Mouse (Mus musculus): ENCODE results near the gene Necab3. TPM values are rescaled to one million over a fixed set of nuclear protein-coding genes. Genes with fewer than 3 reads are reported as not detected.

Gene Necab3
- polyA plus RNA-seq, 1 experiment from 2014 or later = 2.9 TPM

GRCm38 (mm10) chr2:154570666-154571065 is 12.0 kb upstream of the Necab3 start:
- no peak for ATAC-seq (replicated peaks; ENCODE audit: low FRiP score)
- WGBS = 69% methylated on average over 4 of the region's 4 CpGs
- H3K36me3 ChIP-seq = no peaks in the 10 kb centered on the region
- H3K4me2 ChIP-seq = peak overlapping the region; percentile 82
- H3K27ac ChIP-seq = peak overlapping the region; percentile 35
- peaks cover 46% of the 10 kb centered on the region for H3K4me1 ChIP-seq
- no peak overlapping the region for H3K4me3 ChIP-seq (replicated peaks)
- no peak overlapping the region for H3K9ac ChIP-seq
- H3K9me3 ChIP-seq (replicated peaks) = no peaks in the 10 kb centered on the region
- H3K27me3 ChIP-seq = no peaks in the 10 kb centered on the region

- H3K4me2 ChIP-seq = peak within 1 kb of the TSS; percentile 82
- peak within 1 kb of the TSS; percentile 92 for H3K4me3 ChIP-seq (replicated peaks)
- H3K27me3 ChIP-seq = no peaks in the 10 kb centered on the region
- no peaks in the 10 kb centered on the region for H3K9me3 ChIP-seq (replicated peaks)
- H3K9ac ChIP-seq = peak within 1 kb of the TSS; percentile 87
- ATAC-seq (replicated peaks; ENCODE audit: low FRiP score) = peak; percentile 97
- WGBS = 1% methylated on average over 43 of the region's 44 CpGs
- H3K27ac ChIP-seq = peak within 1 kb of the TSS; percentile 88
- H3K36me3 ChIP-seq = no peaks in the 10 kb centered on the region
- H3K4me1 ChIP-seq = peaks cover 48% of the 10 kb centered on the region
Measured at GRCm38 (mm10) chr2:154569836-154570286, 11.2 kb upstream of the Necab3 start, which contains the start of gene E2f1. E2f1 (minus strand) TSS chr2:154569892.

DNA sequence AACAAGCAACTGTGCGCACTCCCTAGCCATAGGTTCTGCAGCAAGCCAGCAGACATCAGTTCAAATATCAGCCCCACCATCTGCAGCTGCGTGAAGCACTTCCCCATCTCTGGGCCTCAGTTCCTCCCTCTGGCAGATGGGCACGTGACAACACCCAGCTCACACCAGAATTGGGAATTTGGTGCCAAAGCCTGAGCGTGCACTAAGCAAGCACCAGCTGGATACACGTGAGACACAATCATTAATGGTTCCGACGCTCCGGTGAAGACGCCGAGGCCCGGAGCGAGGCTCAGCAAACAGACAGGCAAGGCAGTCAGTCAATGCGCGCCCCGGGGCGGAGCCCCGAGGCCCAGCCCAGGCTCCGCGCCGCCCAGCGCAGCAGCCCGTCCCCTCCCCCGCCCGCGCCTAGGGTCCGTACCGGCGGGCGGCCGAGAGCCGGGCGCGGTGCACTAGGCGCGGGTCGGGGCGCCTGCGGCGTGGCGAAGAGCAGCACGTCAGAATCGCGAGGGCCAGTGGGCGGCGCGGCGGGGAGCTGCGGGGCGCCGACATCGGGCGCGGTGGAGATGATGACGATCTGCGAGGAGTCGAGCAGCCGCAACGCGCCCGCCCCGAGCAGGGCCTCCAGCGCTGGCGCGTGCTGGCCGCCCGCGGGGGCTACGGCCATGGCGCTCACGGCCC is 10.5 kb upstream of the Necab3 start:
- Histone ChIP-seq H3K36me3 (peaks cover 1% of the 10 kb centered on the region; the same call in 1 of the 2 replicates), H3K27ac (peak overlapping the region; percentile 88), H3K9me3 (replicated peaks) (no peaks in the 10 kb centered on the region), H3K27me3 (no peaks in the 10 kb centered on the region), H3K9ac (peak overlapping the region; percentile 87), H3K4me1 (peaks cover 48% of the 10 kb centered on the region), H3K4me2 (peak overlapping the region; percentile 82), H3K4me3 (replicated peaks) (peak overlapping the region; percentile 92)
- under 1% methylated on average over 66 of the region's 70 CpGs for WGBS
- ATAC-seq (replicated peaks; ENCODE audit: low FRiP score) = peak; percentile 88

DNA sequence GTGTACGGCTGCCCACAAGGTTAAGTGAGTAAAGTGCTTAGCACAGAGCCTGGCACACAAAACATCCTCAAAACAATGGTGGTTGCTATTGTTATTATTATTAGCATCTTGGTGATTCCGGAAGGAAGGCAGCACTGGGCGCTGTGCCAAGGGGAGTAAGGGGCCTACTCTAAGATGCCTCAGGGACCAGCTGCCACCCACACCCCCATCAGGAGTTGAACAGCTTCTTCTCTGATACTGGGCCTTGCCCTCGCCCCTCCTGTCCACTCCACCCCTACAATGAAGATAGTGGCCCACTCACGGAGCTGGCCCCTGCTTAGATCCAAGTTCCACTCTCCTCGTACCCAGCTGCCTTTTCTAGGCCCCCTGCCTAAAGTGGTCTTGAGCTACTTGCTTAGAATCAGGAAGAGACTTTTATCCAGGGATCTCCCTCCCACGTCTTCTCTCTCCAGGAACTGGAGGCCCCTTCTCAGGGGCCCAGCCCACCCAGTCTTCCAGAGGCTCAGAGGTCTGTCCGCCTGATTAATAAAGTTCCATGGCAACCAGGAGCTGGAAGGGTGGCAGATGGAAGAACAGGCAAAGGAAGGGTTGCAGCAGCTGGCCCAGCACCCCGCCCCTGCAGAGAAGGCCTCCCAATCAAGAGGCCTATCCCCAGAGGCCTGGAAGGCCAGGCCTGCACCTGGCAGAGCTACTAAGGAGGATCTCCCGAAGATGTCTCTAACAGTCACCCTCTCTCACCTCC is 9.8 kb upstream of the Necab3 start:
- Histone ChIP-seq H3K9ac (peak overlapping the region; percentile 87), H3K36me3 (peaks cover 8% of the 10 kb centered on the region; the same call in 1 of the 2 replicates), H3K27ac (peak overlapping the region; percentile 88), H3K9me3 (replicated peaks) (no peaks in the 10 kb centered on the region), H3K4me3 (replicated peaks) (peak overlapping the region; percentile 92), H3K27me3 (no peaks in the 10 kb centered on the region), H3K4me1 (peaks cover 48% of the 10 kb centered on the region), H3K4me2 (peak overlapping the region; percentile 82)
- ATAC-seq (replicated peaks; ENCODE audit: low FRiP score) = peak; percentile 10; the same call in 1 of the 2 replicates
- WGBS = 15% methylated on average over 10 of the region's 10 CpGs

DNA sequence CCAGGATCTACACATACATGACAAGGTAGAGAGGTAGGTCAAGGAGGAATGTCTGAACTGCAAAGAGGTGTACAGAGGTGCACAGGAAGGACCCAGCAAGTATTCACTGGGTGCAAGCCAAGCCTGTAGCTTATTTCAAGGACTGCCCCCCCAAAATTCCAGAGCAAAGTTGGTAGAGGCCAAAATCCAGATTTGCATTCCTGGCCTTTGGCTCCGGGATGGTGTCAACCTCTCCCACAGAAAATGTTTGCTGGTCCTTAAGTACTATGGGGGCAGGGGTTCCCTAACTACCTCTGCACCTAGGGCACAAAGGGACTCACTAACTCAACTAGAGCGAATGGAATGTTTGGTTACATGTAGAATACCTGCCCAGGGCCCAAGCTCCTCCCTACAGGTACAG is 9.1 kb upstream of the Necab3 start:
- Histone ChIP-seq H3K4me2 (peak overlapping the region; percentile 82), H3K4me3 (replicated peaks) (peak overlapping the region; percentile 92), H3K27ac (peak overlapping the region; percentile 88), H3K9ac (peak overlapping the region; percentile 87; the same call in 1 of the 2 replicates), H3K9me3 (replicated peaks) (no peaks in the 10 kb centered on the region), H3K4me1 (peaks cover 48% of the 10 kb centered on the region), H3K36me3 (peaks cover 16% of the 10 kb centered on the region), H3K27me3 (no peaks in the 10 kb centered on the region)
- 57% methylated on average over 2 of the region's 2 CpGs for WGBS
- no peak for ATAC-seq (replicated peaks; ENCODE audit: low FRiP score)

DNA sequence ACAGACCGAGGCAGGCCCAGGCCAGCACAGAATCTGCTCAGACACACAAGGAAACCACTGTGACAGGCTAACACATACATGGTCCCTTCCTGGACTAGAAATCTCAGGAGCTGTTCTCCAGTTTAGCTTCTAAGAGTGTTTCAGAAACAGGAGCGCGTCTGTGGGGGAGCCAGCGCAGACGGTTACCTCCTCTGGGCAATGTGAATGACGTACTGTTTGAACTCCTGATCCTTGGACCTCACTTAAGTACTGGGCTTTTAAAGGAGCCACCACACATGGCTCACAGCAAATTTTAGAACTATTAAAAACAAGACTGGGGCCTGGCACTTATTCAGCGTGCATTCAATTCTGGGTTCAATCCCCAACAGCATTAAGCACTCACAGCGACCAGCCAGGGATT is 8.0 kb upstream of the Necab3 start:
- 0 out of 2 replicates have a peak overlapping the region, but pooled peaks have one; percentile 18 for H3K4me2 ChIP-seq
- peak overlapping the region; percentile 20; the same call in 1 of the 2 replicates for H3K27ac ChIP-seq
- WGBS = 27% methylated on average over 8 of the region's 8 CpGs
- H3K4me3 ChIP-seq (replicated peaks) = 0 out of 2 replicates have a peak overlapping the region, but pooled peaks have one; percentile 7
- no peaks in the 10 kb centered on the region for H3K9me3 ChIP-seq (replicated peaks)
- peak overlapping the region; percentile 18; the same call in 1 of the 2 replicates for H3K9ac ChIP-seq
- peaks cover 24% of the 10 kb centered on the region for H3K36me3 ChIP-seq
- peaks cover 48% of the 10 kb centered on the region for H3K4me1 ChIP-seq
- no peak for ATAC-seq (replicated peaks; ENCODE audit: low FRiP score)
- no peaks in the 10 kb centered on the region for H3K27me3 ChIP-seq

DNA sequence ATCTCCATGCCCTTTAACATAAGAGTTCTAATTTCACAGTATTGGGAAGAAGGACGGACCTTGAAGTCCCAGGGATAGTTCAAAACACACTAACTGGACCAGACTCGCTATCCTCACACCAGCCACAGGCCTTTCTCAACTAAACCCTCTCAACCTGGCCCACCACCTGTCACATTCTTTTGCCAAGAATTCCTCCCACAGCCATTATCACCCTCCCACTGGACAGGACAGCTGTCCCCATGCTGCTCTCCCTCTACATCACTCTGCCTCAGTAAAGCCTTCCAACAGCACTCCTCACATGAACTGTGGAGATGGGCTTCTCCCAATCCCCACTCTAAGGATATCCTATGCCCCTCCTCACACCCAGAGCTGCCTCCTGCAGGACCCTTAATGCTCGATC is 6.9 kb upstream of the Necab3 start:
- Histone ChIP-seq H3K27me3 (no peaks in the 10 kb centered on the region), H3K9ac (no peak overlapping the region), H3K4me2 (no peak overlapping the region), H3K36me3 (peaks cover 35% of the 10 kb centered on the region), H3K27ac (0 out of 2 replicates have a peak overlapping the region, but pooled peaks have one; percentile 13), H3K4me3 (replicated peaks) (no peak overlapping the region), H3K9me3 (replicated peaks) (no peaks in the 10 kb centered on the region), H3K4me1 (peaks cover 43% of the 10 kb centered on the region)
- ATAC-seq (replicated peaks; ENCODE audit: low FRiP score) = no peak
- WGBS = 63% methylated on average over 3 of the region's 3 CpGs

DNA sequence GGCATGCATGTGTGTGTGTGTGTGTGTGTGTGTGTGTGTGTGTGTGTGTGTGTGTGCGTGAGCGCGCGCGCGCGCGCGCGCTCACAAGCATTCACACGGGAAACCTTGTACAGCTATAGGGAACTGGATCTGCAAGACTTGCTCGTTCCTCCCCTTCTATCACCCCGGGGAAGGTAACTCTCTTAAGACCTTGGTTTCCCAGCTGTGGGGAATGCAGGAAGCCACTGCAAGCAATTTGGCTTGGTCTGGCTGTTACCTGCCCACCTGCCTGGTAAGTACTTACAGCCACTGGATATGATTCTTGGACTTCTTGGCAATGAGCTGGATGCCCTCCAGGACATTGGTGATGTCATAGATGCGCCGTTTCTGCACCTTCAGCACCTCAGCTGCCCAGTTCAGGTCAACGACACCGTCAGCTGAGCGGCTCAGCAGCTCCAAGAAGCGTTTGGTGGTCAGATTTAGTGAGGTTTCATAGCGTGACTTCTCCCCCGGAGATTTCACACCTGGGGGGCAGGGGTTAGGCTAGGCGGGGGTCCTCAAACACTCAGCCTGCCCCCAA is 5.0 kb upstream of the Necab3 start:
- H3K4me2 ChIP-seq = no peak overlapping the region
- no peaks in the 10 kb centered on the region for H3K27me3 ChIP-seq
- no peak for ATAC-seq (replicated peaks; ENCODE audit: low FRiP score)
- H3K36me3 ChIP-seq = peaks cover 38% of the 10 kb centered on the region
- 85% methylated on average over 22 of the region's 22 CpGs for WGBS
- H3K9ac ChIP-seq = no peak overlapping the region
- no peak overlapping the region for H3K4me3 ChIP-seq (replicated peaks)
- no peaks in the 10 kb centered on the region for H3K9me3 ChIP-seq (replicated peaks)
- H3K27ac ChIP-seq = no peak overlapping the region
- peaks cover 41% of the 10 kb centered on the region for H3K4me1 ChIP-seq

DNA sequence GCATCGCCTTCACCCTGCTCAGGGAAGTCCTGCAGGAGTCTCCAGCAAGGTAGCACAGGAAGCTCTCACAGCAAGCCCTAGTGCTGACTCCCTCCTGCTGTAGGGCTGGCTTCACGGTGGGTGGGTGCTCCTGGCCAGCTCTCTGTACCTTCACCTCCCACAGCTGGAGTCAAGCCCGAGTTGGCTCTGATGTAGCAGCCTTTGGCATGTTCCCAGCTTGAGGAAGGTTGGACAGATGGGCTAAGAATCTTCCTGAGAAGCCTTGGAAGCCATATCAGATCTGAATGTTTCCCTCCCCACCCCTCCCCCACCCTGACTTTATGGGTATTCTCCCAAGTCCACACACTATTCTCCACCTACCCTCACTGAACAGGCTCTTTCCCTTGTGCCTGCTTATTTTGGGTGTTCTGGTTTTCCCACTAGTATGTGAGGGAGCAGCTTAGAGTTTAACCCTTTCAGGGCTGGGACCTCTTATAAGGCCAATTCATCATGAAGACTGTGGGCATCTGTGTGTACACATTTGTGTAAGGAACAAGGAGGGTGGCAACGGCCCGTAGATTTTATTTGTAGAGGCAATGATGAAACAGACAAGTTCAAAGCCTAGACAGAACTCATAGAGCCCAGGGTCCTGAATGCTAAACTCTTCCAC is 1.4 kb downstream of the Necab3 start:
- Histone ChIP-seq H3K9ac (no peak overlapping the region), H3K27ac (no peak overlapping the region), H3K36me3 (peaks cover 19% of the 10 kb centered on the region), H3K27me3 (peaks cover 8% of the 10 kb centered on the region), H3K4me2 (no peak overlapping the region), H3K4me3 (replicated peaks) (no peak overlapping the region), H3K9me3 (replicated peaks) (no peaks in the 10 kb centered on the region), H3K4me1 (peaks cover 34% of the 10 kb centered on the region)
- ATAC-seq (replicated peaks; ENCODE audit: low FRiP score) = no peak
- 48% methylated on average over 5 of the region's 5 CpGs for WGBS

GRCm38 (mm10) chr2:154555235-154555634 is 3.5 kb downstream of the Necab3 start:
- no peaks in the 10 kb centered on the region for H3K36me3 ChIP-seq
- H3K4me1 ChIP-seq = peaks cover 40% of the 10 kb centered on the region
- ATAC-seq (replicated peaks; ENCODE audit: low FRiP score) = no peak
- no peak overlapping the region for H3K27ac ChIP-seq
- H3K4me3 ChIP-seq (replicated peaks) = no peak overlapping the region
- no peaks in the 10 kb centered on the region for H3K9me3 ChIP-seq (replicated peaks)
- WGBS = 93% methylated on average over 6 of the region's 6 CpGs
- no peak overlapping the region for H3K9ac ChIP-seq
- no peak overlapping the region for H3K4me2 ChIP-seq
- H3K27me3 ChIP-seq = peaks cover 29% of the 10 kb centered on the region

- H3K9ac ChIP-seq = no peak overlapping the region
- ATAC-seq (replicated peaks; ENCODE audit: low FRiP score) = no peak
- no peak overlapping the region for H3K27ac ChIP-seq
- peak overlapping the region; percentile 52 for H3K4me2 ChIP-seq
- H3K27me3 ChIP-seq = peaks cover 35% of the 10 kb centered on the region
- peaks cover 32% of the 10 kb centered on the region for H3K4me1 ChIP-seq
- 29% methylated on average over 27 of the region's 27 CpGs for WGBS
- H3K36me3 ChIP-seq = no peaks in the 10 kb centered on the region
- peak overlapping the region; percentile 13 for H3K4me3 ChIP-seq (replicated peaks)
- no peaks in the 10 kb centered on the region for H3K9me3 ChIP-seq (replicated peaks)
Measured at GRCm38 (mm10) chr2:154552424-154552907, 6.2 kb downstream of the Necab3 start.
